Mouse (Mus musculus) liver, adult (tissue): Measurements from ENCODE around the gene Glyr1.

Experiments
- GATA4 ChIP-seq: IDR thresholded peaks from 2 replicates; pipeline ENCODE4 v1.6.1; 2014; ENCODE audit warnings: mild to moderate bottlenecking, low read length; ENCODE audit not compliant: insufficient replicate concordance

Glyr1 gene

GRCm38 (mm10) chr16:5029847-5030246 lies 19.8 kb downstream of the Glyr1 start:
- no peak for TF ChIP-seq GATA4

DNA sequence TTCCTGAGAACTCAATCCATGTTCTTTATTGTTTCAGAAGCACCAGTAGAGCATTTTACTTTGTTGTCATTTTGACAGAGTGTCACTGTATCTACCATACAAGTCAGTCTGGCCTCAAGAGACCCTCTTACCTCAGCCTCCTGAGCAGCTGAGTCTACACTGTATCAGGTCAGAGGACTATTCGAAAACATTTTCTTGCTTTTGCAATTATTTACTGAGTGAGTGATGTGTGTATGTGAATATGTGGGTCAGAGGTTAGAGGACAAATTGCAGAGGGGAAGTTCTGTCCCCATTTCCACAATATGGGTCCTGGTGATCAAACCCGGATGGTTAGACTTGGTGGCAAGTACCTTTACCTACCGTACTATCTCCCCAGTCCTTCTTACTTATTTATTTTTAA lies 25.6 kb downstream of the Glyr1 start:
- no peak for TF ChIP-seq GATA4

- no peak for TF ChIP-seq GATA4
Observed at GRCm38 (mm10) chr16:5014578-5014977, 35.1 kb downstream of the Glyr1 start.

DNA sequence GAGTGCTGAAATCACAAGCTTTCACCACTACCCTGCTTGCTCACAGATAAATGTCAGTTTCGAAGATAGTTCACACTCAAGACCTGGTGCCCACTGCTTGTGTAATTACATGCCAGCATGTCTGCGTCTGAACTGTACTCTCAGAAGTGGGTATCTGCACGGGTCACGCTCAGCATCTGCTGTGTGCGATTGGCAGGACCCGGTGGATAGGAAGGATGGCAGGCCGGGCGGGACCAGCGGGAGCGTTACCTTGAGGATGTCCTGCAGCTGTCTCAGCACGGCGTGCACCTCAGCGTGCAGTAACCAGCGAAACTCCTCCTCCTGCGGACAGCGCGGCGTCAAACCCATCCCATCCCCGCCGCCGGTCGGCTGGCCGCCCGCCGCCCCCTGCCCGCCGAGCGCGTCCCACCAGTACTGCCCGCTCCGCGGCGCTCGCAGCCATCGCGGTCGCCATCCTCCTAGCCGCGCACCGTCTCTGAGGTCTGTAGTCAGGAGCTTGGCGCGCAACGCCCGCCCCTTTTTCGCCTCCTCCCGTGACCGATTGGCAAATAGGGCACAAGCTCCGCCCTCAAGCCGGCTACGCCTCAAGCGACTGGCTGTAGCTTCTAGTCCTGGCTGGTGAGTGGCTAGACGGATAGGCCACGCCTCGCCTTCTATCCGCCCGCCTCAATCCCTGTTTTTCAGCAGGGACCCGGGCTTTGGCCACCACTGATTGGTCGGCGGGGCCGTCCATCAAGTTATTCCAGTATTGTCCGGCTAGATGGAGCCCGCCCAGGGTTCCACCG lies 36.4 kb downstream of the Glyr1 start, which contains the start of gene Rogdi:
Gene Rogdi (minus strand): TSS at position 500 of the 785 bp plus-strand sequence.
- no peak for TF ChIP-seq GATA4

GRCm38 (mm10) chr16:5012036-5013005 lies 37.3 kb downstream of the Glyr1 start:
- no peak for TF ChIP-seq GATA4

- TF ChIP-seq GATA4, result no peak
Observed at GRCm38 (mm10) chr16:5011285-5011684, 38.4 kb downstream of the Glyr1 start.

DNA sequence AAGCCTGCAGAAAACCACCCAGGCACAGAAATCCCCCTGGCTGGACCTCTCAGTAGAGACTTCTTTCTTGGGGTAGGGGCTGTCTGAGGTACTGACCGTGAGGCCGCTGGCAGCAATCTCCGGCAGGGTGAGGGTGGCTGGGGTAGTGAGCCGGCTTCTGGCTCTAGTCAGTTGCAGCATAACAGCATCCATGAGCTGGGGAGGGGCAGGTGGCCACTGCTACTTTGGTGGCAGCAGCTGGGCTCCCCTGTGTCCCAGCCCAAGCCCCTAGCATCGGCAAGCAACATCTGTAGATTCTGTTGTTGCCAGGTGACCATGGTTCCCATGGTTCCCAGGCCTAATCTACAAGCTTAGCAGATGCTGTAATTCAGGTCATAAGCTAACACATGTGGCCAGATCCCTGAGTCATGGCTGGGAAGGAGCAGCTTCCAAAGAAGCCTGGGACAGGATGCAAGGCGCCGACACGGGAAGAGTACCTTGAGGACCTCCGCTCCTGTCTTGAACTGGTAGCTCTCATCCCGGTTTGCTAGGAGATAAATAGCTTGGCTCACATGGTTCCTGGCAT lies 39.2 kb downstream of the Glyr1 start:
- no peak for TF ChIP-seq GATA4

DNA sequence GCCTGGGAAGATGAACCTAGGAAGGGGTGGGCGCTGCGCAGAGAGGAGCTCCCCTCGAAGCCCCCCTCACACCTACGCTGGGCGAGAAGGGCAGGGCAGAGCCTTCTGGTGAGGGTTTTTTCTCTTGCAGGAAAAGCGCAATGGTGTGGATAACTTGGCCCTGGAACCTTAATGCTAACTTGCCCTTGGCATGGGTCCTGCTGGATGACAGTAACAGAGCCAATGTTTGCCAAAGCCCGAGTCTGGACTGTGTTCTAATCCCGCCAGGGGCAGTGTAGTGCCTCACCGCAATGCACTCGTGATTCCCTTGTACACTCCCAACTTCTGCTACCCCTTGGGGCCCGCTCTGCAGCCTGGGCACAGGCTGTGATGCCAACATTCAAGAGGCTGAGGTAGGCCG lies 41.6 kb downstream of the Glyr1 start:
- TF ChIP-seq GATA4, result no peak

GRCm38 (mm10) chr16:5007492-5007891 lies 42.2 kb downstream of the Glyr1 start:
- TF ChIP-seq GATA4, result no peak

GRCm38 (mm10) chr16:5007067-5007466 lies 42.6 kb downstream of the Glyr1 start, which contains the start of gene Smim22:
Smim22 (plus strand) TSS chr16:5007288.
- no peak for TF ChIP-seq GATA4

DNA sequence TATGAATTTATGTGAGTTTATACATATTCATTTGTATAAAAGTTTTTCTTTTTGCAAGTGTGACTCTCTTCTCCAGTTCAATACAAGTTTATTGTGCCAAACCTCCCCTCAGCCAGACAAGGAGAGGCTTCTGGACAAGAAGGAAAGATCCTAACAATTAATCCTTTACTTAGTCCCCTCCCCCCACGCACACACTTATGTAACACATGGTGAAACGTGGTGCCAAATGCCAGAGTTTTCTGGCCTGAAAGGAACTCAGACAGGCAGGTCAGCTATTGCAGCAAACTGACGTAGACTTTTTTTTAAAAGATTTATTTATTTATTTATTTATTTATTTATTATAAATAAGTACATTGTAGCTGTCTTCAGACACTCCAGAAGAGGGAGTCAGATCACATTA lies 49.1 kb downstream of the Glyr1 start:
- TF ChIP-seq GATA4, result no peak

- TF ChIP-seq GATA4, result no peak
Observed at GRCm38 (mm10) chr16:4998984-4999383, 50.7 kb downstream of the Glyr1 start.

- TF ChIP-seq GATA4, result no peak
Observed at GRCm38 (mm10) chr16:4997553-4997952, 52.1 kb downstream of the Glyr1 start, which contains the start of gene Sept12. Sept12 (minus strand) TSS chr16:4997852.

DNA sequence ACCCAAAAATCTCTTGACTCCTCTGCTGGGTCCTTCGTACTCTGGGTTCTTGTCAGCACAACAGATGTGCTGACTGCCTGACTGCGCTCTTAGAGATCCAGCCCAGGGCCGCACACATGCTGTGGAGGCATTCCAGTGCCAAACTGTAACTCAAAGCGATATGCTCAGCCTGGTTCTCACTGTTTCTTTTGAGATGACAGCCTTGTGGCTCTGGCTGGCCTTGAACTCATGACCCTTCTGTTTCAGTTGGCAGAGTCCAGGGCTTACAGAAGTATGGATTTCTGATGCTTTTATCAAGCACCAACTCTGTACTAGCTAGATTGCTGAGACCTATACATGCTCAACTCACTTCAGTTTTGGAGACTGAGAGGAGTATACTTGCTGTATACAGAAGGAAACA lies 56.4 kb downstream of the Glyr1 start:
- TF ChIP-seq GATA4, result no peak

DNA sequence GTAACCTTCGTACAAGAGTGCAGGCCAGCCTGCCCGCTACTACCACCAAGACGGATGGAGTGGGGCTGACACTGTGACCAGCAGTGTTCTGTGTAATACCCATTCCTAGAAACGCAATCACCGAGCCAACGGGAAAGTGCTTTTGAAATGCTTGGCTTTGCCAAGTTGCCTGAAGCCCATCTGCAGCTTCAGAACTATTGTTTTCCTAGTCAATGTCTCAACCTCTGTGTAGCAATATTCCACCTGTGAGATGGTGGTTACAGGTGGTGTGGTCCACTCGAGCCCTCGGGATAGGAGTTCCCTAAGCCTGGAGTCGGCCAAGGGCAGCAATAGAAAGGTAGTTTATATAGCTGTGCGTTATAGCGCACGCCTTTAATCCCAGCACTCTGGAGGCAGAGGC lies 64.9 kb downstream of the Glyr1 start:
- no peak for TF ChIP-seq GATA4
